Mouse (Mus musculus) small intestine, adult 2 months (tissue): ENCODE results near the gene Gm21992.

ENCODE experiments used
- CTCF ChIP-seq: fragments of 200-500 bp; IDR thresholded peaks from 2 replicates; pipeline ENCODE4 v1.5.1; 2012; ENCODE audit warnings: low read depth, mild to moderate bottlenecking, control low read depth, inconsistent platforms, low read length, moderate library complexity, mixed read lengths; ENCODE audit not compliant: insufficient replicate concordance, insufficient read length; ENCODE audit errors: extremely low read depth
- POLR2A ChIP-seq: fragments of 200-500 bp; IDR thresholded peaks from 2 replicates; pipeline ENCODE4 v1.6.1; 2012; ENCODE audit warnings: low read depth, mild to moderate bottlenecking, control low read depth, inconsistent platforms, low read length, moderate library complexity

GRCm38 (mm10) chr19:4828444-4829114 lies 17.2 kb upstream of the Gm21992 start:
- no peak for TF ChIP-seq POLR2A
- no peak for TF ChIP-seq CTCF
